Mouse (Mus musculus) neural tube, embryonic 14.5 days (tissue): ENCODE results near the gene Mpi. TPM values are rescaled to one million over a fixed set of nuclear protein-coding genes. Genes with fewer than 3 reads are reported as not detected.

Source experiments
- ATAC-seq: fragments of 200-750 bp; cut with Nextera tagmentation; 2 replicates; pipeline ENCODE4 v1.8.0; 2017; ENCODE audit warnings: low read depth, mild to moderate bottlenecking, moderate TSS enrichment, moderate library complexity
- H3K27ac ChIP-seq: fragments of 300-500 bp; sonication (generic); 2 replicates; pipeline ENCODE4 v1.5.1; 2014; ENCODE audit warnings: low read depth, mild to moderate bottlenecking, control low read depth, low read length, moderate library complexity, mixed read lengths
- H3K27me3 ChIP-seq: fragments of 300-500 bp; sonication (generic); 2 replicates; pipeline ENCODE4 v1.6.1; 2014; ENCODE audit warnings: low read length; ENCODE audit not compliant: control insufficient read depth, insufficient read depth
- H3K36me3 ChIP-seq: fragments of 300-500 bp; sonication (generic); 2 replicates; pipeline ENCODE4 v1.6.1; 2014; ENCODE audit warnings: low read length, mixed read lengths; ENCODE audit not compliant: control insufficient read depth, insufficient read depth
- H3K4me1 ChIP-seq: fragments of 300-500 bp; sonication (generic); 2 replicates; pipeline ENCODE4 v1.6.1; 2014; ENCODE audit warnings: low read length; ENCODE audit not compliant: control insufficient read depth, insufficient read depth
- H3K4me2 ChIP-seq: fragments of 300-500 bp; sonication (generic); 2 replicates; pipeline ENCODE4 v1.6.1; 2014; ENCODE audit warnings: mild to moderate bottlenecking, low read depth, low read length, control low read depth
- H3K4me3 ChIP-seq: fragments of 300-500 bp; sonication (generic); 2 replicates; pipeline ENCODE4 v1.5.1; 2014; ENCODE audit warnings: low read depth, low read length, control low read depth, mixed read lengths
- H3K9ac ChIP-seq: fragments of 300-500 bp; sonication (generic); replicated peaks from 2 replicates; pipeline ENCODE4 v1.6.1; 2014; ENCODE audit warnings: low read depth, mild to moderate bottlenecking, control low read depth, low read length, mixed read lengths
- H3K9me3 ChIP-seq: fragments of 300-500 bp; sonication (generic); 2 replicates; pipeline ENCODE4 v1.6.1; 2016; ENCODE audit warnings: low read length; ENCODE audit not compliant: control insufficient read depth
- WGBS: fragments of 180-500 bp; shearing (Covaris S2); extraction: QIAGEN DNeasy Blood & Tissue Kit; methylation state at CpG from one replicate; pipeline ENCODE4 v1.1.7; 2014; 5-methylcytosine and 5-hydroxymethylcytosine counted together
- polyA plus RNA-seq: library from polyadenylated mRNA; unstranded; fragments of >200 nt; fragmentation: Nextera tagmentation; extraction: Ambion mirVana; gene quantifications from 2 replicates; pipeline ENCODE4 v1.2.1, GENCODE M21; 2014

The Mpi gene
- polyA plus RNA-seq, 1 experiment from 2014 or later, result 62.1 TPM

GRCm38 (mm10) chr9:57522861-57523246, 29.7 kb downstream of the Mpi start:
- Histone ChIP-seq H3K9me3 (no peaks in the 10 kb centered on the region), H3K27ac (no peak overlapping the region), H3K9ac (no peak overlapping the region), H3K4me3 (peak overlapping the region; percentile 92), H3K4me1 (peaks cover 19% of the 10 kb centered on the region), H3K4me2 (peak overlapping the region; percentile 86), H3K27me3 (no peaks in the 10 kb centered on the region), H3K36me3 (no peaks in the 10 kb centered on the region)
- 89% methylated on average over 4 of the region's 4 CpGs for WGBS
- no peak for ATAC-seq

- Histone ChIP-seq H3K4me1 (peaks cover 19% of the 10 kb centered on the region), H3K4me2 (peak overlapping the region; percentile 86), H3K36me3 (no peaks in the 10 kb centered on the region), H3K9me3 (no peaks in the 10 kb centered on the region), H3K27me3 (no peaks in the 10 kb centered on the region), H3K4me3 (peak overlapping the region; percentile 92), H3K27ac (no peak overlapping the region), H3K9ac (peak overlapping the region; percentile 99)
- 33% methylated on average over 7 of the region's 7 CpGs for WGBS
- ATAC-seq, result no peak
Measured at GRCm38 (mm10) chr9:57522114-57522860, 30.3 kb downstream of the Mpi start.

DNA sequence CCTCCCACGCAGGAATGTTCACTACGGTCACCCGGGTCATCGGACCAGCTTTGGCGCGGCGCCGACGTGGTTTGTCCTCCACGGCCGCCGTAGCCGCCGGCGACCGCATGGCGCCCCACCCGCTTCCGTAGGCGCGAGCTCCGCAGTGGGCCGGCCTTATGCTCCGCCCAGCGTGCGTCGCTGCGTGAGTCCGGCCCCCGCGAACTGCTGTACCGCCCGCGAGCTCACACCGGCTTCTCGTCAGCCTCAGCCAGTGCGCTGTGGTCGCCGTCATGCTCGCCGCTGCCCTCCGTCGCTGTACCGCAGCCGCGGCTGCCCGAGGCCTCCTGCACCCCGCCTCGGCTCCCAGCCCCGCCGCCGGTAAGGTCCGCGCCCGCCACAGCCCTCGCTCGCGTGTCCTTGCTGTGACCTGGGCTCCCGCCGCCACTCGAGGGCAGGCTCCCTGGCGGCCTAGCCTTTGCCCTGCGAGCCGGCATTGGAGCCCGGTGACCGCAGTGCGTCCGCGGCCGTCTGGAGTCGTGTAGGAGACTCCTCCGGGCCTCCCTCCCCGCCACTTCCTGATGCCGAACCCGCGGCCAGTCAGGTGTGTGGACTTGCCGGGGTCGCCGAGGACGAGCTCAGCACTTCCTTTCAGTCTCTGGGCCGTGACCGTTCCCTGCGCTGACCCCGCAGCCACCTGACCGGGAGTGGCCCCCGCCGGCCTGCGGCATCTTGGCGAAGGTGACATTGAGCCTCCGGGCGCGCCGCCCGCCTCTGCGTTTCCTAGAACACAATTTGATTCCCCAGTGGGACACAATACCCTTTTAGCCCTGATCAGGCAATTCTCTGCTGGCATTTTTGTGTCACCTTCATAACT, 31.3 kb downstream of the Mpi start, which contains the start of gene Cox5a:
Gene Cox5a, plus strand, starts transcription at position 219 of the 856 bp plus-strand sequence.
- peak; percentile 94 for ATAC-seq
- H3K27me3 ChIP-seq, result no peaks in the 10 kb centered on the region
- H3K9me3 ChIP-seq, result no peaks in the 10 kb centered on the region
- H3K27ac ChIP-seq, result peak within 1 kb of the TSS; percentile 95
- under 1% methylated on average over 86 of the region's 95 CpGs for WGBS
- peak within 1 kb of the TSS; percentile 92 for H3K4me3 ChIP-seq
- H3K4me1 ChIP-seq, result peaks cover 19% of the 10 kb centered on the region
- H3K4me2 ChIP-seq, result peak within 1 kb of the TSS; percentile 86
- peak within 1 kb of the TSS; percentile 99 for H3K9ac ChIP-seq
- no peaks in the 10 kb centered on the region for H3K36me3 ChIP-seq

DNA sequence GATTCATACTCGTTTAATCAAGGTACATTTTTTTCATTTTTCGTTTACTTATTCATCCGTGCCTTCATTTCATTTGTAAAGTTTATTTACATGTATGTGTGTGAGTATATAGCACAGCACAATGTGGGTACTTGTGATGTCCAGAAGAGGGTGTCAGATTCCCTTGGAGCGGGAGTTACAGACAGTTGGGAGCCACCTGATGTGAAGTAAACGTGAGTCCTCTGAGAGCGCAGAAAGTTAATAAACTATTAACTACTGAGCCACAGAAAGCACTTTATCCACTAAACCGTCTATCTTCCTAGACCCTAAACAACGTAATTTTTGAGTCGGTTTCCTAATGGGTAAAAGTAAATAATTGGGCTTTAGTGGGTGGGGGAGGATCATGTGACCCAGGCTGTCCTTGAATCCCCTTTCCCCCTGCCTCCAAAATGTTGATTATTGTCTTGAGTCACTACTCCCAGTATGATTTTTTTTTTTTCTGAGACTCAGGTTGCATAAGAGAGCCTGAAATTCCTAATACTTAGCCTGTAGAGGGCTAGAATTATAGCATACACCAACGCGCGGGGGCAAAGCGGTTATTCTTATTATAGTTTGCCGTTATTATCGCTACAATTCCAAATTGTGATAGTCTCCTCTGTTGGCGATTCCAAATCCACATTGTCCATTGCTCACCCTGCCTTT, 32.0 kb downstream of the Mpi start:
- peak; percentile 36; the same call in 1 of the 2 replicates for ATAC-seq
- Histone ChIP-seq H3K9ac (peak overlapping the region; percentile 99), H3K4me3 (peak overlapping the region; percentile 92)

DNA sequence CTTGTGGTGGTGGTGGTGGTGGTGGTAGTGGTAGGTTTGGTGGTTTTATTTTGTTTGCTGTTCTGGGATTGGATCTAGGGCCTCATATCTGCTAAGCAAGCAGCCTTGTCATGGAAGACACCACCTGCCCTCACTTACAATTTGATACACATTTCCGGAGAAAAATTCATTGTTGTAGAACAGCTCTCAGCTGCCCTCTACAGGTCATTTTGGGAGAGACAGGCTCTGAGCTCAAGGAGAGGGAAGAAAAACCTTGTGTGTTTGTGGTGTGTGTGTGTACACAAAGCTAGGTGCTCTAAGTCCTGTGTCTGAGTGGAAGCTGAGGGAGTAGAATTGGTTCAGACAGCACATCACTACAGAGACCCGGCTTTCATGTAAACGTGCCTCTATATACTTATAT, 35.5 kb downstream of the Mpi start:
- Histone ChIP-seq H3K4me2 (no peak overlapping the region), H3K27me3 (no peaks in the 10 kb centered on the region), H3K4me3 (no peak overlapping the region), H3K4me1 (peaks cover 5% of the 10 kb centered on the region), H3K27ac (no peak overlapping the region), H3K9ac (no peak overlapping the region), H3K36me3 (no peaks in the 10 kb centered on the region), H3K9me3 (no peaks in the 10 kb centered on the region)
- WGBS, result 12% methylated on average over 3 of the region's 3 CpGs
- no peak for ATAC-seq

More for the DNA sequence above, 32.0 kb downstream of the Mpi start:
- peak overlapping the region; percentile 86 for H3K4me2 ChIP-seq
- peak overlapping the region; percentile 95 for H3K27ac ChIP-seq
- peaks cover 19% of the 10 kb centered on the region for H3K4me1 ChIP-seq
- H3K36me3 ChIP-seq, result no peaks in the 10 kb centered on the region
- no peaks in the 10 kb centered on the region for H3K27me3 ChIP-seq
- WGBS, result 28% methylated on average over 16 of the region's 16 CpGs
- no peaks in the 10 kb centered on the region for H3K9me3 ChIP-seq

DNA sequence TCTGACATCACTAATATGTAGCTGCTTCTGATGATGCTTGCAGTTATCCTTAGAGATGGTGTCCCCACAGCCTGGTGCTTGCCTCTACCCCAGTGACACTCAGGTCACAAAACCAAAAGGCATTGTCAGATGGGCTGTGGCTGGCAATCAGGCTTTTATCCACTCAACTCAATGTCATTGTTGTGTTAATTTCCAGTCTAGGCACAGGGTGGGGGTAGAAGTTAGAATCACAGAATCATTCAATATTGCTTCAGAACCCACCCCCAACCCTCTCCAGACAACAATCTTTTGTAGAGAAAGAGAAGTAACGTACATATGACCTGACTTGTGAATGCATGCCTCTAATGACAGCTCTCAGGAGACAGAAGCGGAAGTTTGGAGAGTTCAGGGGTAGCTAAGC, 42.0 kb downstream of the Mpi start:
- no peak overlapping the region for H3K27ac ChIP-seq
- no peak overlapping the region for H3K4me2 ChIP-seq
- H3K9me3 ChIP-seq, result no peaks in the 10 kb centered on the region
- no peak for ATAC-seq
- H3K4me3 ChIP-seq, result no peak overlapping the region
- H3K4me1 ChIP-seq, result peaks cover 7% of the 10 kb centered on the region; the same call in 1 of the 2 replicates
- H3K36me3 ChIP-seq, result no peaks in the 10 kb centered on the region
- H3K27me3 ChIP-seq, result no peaks in the 10 kb centered on the region
- no peak overlapping the region for H3K9ac ChIP-seq
- 61% methylated on average over 2 of the region's 2 CpGs for WGBS

GRCm38 (mm10) chr9:57505700-57506099, 46.9 kb downstream of the Mpi start:
- H3K27ac ChIP-seq, result peak overlapping the region; percentile 75
- H3K9ac ChIP-seq, result peak overlapping the region; percentile 41; the same call in 1 of the 2 replicates
- WGBS, result 4% methylated on average over 8 of the region's 8 CpGs
- H3K4me1 ChIP-seq, result peaks cover 54% of the 10 kb centered on the region
- H3K4me2 ChIP-seq, result peak overlapping the region; percentile 89
- ATAC-seq, result peak; percentile 80; the same call in 1 of the 2 replicates
- no peak overlapping the region for H3K4me3 ChIP-seq
- no peaks in the 10 kb centered on the region for H3K36me3 ChIP-seq
- peaks cover 10% of the 10 kb centered on the region; the same call in 1 of the 2 replicates for H3K27me3 ChIP-seq
- H3K9me3 ChIP-seq, result no peaks in the 10 kb centered on the region

DNA sequence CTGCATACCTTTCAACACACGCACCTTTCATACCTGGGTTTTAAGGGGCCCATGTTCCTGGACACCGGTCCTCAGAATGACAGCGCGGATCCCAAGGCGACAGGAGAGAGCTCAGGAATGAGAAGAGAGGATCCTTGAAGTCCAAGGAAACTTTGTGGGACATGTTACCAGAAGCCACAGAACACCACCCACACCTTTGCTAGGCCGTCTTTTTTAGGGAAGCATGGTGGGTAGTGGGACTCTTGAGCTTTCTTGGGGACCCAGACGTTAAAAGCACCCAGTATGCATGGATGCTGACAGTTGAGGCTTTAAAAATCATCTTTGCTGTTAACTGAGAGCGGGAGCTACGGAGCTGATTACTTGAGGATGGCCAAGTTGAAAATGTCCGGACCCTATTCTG, 47.7 kb downstream of the Mpi start:
- H3K4me3 ChIP-seq, result no peak overlapping the region; the same call in 1 of the 2 replicates
- H3K4me1 ChIP-seq, result peaks cover 57% of the 10 kb centered on the region
- H3K9me3 ChIP-seq, result no peaks in the 10 kb centered on the region
- no peak overlapping the region for H3K9ac ChIP-seq
- ATAC-seq, result no peak
- H3K27ac ChIP-seq, result peak overlapping the region; percentile 75; the same call in 1 of the 2 replicates
- H3K27me3 ChIP-seq, result peaks cover 12% of the 10 kb centered on the region; the same call in 1 of the 2 replicates
- 49% methylated on average over 10 of the region's 10 CpGs for WGBS
- peak overlapping the region; percentile 89 for H3K4me2 ChIP-seq
- no peaks in the 10 kb centered on the region for H3K36me3 ChIP-seq
